Mouse (Mus musculus): ENCODE measurements at regions not wholly inside any gene's neighbourhood (a gene's known extent, or its start where the extent isn't known, plus 50 kb on each side); places are given as distances from the start of the nearest gene placed in this dataset.

DNA sequence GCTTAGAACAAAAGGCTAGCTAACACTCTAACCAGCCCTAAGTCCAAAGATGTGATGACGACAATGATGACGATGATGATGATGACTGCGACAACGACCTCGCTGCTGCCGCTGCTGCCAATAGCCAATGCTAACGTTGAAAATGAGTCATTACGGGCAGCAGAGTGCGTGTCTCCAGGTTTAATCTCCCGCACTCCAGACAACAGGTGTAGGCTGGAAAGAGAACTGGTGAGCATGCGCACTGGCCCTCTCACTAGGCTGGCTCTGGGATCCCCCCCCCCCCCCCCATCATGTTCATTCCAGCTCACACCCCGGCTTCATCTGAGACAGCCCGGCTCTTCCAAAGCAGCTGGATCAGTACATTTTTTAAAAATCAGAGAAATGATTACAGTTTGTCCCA, 138.4 kb downstream of the 9530068E07Rik start:
- Histone ChIP-seq H3K27ac (ENCODE audit: insufficient read depth, low read length) (no peak overlapping the region), H3K4me3 (ENCODE audit: low read depth, low read length) (no peak overlapping the region), H3K36me3 (ENCODE audit: control insufficient read depth, insufficient read depth, low read length, poor library complexity, severe bottlenecking) (no peaks in the 10 kb centered on the region), H3K4me1 (ENCODE audit: control insufficient read depth, insufficient read depth, low read length) (no peaks in the 10 kb centered on the region), H3K9me3 (replicated peaks; ENCODE audit: control insufficient read depth, insufficient read depth, low read length, poor library complexity, severe bottlenecking) (no peaks in the 10 kb centered on the region), H3K27me3 (ENCODE audit: control insufficient read depth, insufficient read depth, low read length, poor library complexity, severe bottlenecking) (no peaks in the 10 kb centered on the region), H3K9ac (ENCODE audit: low read depth, poor library complexity, severe bottlenecking) (no peak overlapping the region)
- TF ChIP-seq POLR2A (IDR thresholded peaks at IDR 0.05; ENCODE audit: insufficient read depth, low read length): no peak
- no peak for TF ChIP-seq EP300 (IDR thresholded peaks at IDR 0.05; ENCODE audit: insufficient read depth, low read depth, low read length)
- no peak for TF ChIP-seq CTCF (IDR thresholded peaks at IDR 0.05; ENCODE audit: low read depth, low read length)

DNA sequence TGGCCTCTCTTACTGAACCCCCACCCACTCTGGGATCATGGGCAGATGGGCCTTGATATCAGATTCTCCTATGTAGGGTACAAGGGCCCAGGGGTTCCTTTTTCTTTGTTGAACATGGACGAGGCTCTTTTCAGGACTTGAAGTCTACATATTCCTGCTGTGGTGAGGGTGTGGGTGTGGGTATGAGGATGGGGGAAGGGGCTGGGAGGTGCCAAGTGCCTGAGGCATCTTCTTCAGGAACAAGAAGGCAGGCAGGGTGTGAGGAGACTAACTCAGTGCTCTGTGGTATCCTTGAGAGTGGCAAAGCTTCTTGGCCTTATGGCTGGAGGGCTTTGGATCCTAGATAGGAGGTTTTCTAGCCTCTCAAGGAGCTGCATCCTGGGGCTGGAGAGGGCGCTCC, 140.0 kb downstream of the 9530068E07Rik start:
- no peak overlapping the region for H3K27ac ChIP-seq (ENCODE audit: insufficient read depth, low read length)
- H3K4me3 ChIP-seq (ENCODE audit: low read depth, low read length): no peak overlapping the region
- no peaks in the 10 kb centered on the region for H3K4me1 ChIP-seq (ENCODE audit: control insufficient read depth, insufficient read depth, low read length)
- H3K27me3 ChIP-seq (ENCODE audit: control insufficient read depth, insufficient read depth, low read length, poor library complexity, severe bottlenecking): no peaks in the 10 kb centered on the region
- no peaks in the 10 kb centered on the region for H3K9me3 ChIP-seq (replicated peaks; ENCODE audit: control insufficient read depth, insufficient read depth, low read length, poor library complexity, severe bottlenecking)
- TF ChIP-seq CTCF (IDR thresholded peaks at IDR 0.05; ENCODE audit: low read depth, low read length) (no peak), EP300 (IDR thresholded peaks at IDR 0.05; ENCODE audit: insufficient read depth, low read depth, low read length) (no peak), POLR2A (IDR thresholded peaks at IDR 0.05; ENCODE audit: insufficient read depth, low read length) (no peak)
- no peaks in the 10 kb centered on the region for H3K36me3 ChIP-seq (ENCODE audit: control insufficient read depth, insufficient read depth, low read length, poor library complexity, severe bottlenecking)
- no peak overlapping the region for H3K9ac ChIP-seq (ENCODE audit: low read depth, poor library complexity, severe bottlenecking)

DNA sequence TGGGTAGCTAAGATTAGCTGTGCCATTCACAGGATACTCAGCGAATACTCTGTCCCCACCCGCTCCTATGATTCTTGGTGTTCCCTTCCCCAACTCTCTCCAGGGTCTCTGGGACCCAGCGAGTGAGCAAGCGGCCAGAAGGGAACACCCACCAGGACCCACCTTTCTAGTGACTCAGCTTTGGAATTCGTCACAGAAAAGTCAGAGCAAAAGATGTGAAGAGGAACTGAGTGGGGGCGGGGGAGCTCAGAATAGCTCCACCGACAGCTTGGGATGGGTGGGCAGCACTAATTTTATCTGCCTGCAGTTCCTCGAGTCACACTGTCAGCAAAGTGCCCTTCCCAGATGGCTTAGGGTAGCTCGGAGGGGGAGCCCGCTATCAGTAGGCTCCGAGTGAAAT, 140.6 kb downstream of the 9530068E07Rik start:
- no peak overlapping the region for H3K27ac ChIP-seq (ENCODE audit: insufficient read depth, low read length)
- H3K36me3 ChIP-seq (ENCODE audit: control insufficient read depth, insufficient read depth, low read length, poor library complexity, severe bottlenecking): no peaks in the 10 kb centered on the region
- TF ChIP-seq EP300 (IDR thresholded peaks at IDR 0.05; ENCODE audit: insufficient read depth, low read depth, low read length) (no peak), CTCF (IDR thresholded peaks at IDR 0.05; ENCODE audit: low read depth, low read length) (no peak), POLR2A (IDR thresholded peaks at IDR 0.05; ENCODE audit: insufficient read depth, low read length) (no peak)
- H3K4me1 ChIP-seq (ENCODE audit: control insufficient read depth, insufficient read depth, low read length): no peaks in the 10 kb centered on the region
- no peak overlapping the region for H3K4me3 ChIP-seq (ENCODE audit: low read depth, low read length)
- no peaks in the 10 kb centered on the region for H3K27me3 ChIP-seq (ENCODE audit: control insufficient read depth, insufficient read depth, low read length, poor library complexity, severe bottlenecking)
- no peaks in the 10 kb centered on the region for H3K9me3 ChIP-seq (replicated peaks; ENCODE audit: control insufficient read depth, insufficient read depth, low read length, poor library complexity, severe bottlenecking)
- H3K9ac ChIP-seq (ENCODE audit: low read depth, poor library complexity, severe bottlenecking): no peak overlapping the region

DNA sequence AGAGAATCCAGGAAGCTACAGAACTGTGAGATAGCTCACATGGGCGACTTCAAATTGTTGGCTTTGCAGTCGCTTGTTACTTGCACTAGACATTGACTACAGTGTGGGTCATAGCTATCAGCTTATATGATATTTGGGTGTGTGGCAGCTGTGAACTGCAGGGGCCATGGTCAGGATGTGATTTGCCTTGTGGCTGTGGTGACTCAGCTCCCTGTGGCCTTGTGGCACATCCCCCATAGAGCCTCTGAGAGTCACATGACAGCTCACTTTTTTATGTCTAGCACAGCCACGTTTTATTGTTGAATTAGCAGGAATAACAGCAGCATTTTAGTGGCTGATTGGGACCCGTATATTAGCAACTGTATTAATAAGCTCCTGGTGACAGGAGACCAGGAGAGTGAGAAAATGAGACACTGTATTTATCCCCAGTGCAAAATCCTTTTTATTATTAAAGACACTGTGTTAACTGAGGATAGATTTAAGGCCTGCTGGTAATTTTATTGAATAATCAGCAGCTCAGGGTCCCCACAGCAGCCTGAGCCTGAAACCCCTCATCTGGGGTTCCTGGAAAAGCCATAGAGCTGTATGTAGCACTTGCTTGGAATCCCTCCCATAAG, 141.7 kb downstream of the 9530068E07Rik start:
- Histone ChIP-seq H3K9ac (ENCODE audit: low read depth, poor library complexity, severe bottlenecking) (no peak overlapping the region), H3K27ac (ENCODE audit: insufficient read depth, low read length) (no peak overlapping the region), H3K4me1 (ENCODE audit: control insufficient read depth, insufficient read depth, low read length) (no peaks in the 10 kb centered on the region), H3K9me3 (replicated peaks; ENCODE audit: control insufficient read depth, insufficient read depth, low read length, poor library complexity, severe bottlenecking) (no peaks in the 10 kb centered on the region), H3K4me3 (ENCODE audit: low read depth, low read length) (no peak overlapping the region), H3K27me3 (ENCODE audit: control insufficient read depth, insufficient read depth, low read length, poor library complexity, severe bottlenecking) (no peaks in the 10 kb centered on the region), H3K36me3 (ENCODE audit: control insufficient read depth, insufficient read depth, low read length, poor library complexity, severe bottlenecking) (no peaks in the 10 kb centered on the region)
- no peak for TF ChIP-seq POLR2A (IDR thresholded peaks at IDR 0.05; ENCODE audit: insufficient read depth, low read length)
- TF ChIP-seq CTCF (IDR thresholded peaks at IDR 0.05; ENCODE audit: low read depth, low read length): no peak
- no peak for TF ChIP-seq EP300 (IDR thresholded peaks at IDR 0.05; ENCODE audit: insufficient read depth, low read depth, low read length)

DNA sequence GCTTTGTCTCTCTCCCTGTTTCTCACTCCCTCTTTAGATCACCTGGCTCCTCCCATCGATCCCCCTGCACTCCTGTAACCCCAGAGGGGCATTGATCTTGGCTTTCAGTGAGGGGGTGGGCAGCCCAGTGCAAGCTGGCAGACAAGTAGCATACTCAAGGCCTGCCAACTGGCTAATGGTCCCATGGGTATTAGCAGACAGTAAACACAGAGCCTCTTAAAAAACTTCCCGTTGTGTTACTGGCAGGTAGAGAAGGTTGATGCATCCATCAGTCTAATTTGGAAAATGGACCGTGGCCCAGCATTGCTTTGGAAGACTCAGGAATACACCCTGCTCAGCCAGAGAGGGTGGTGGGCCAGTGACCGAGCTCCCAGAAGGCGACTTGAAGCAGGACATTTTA, 145.0 kb downstream of the 9530068E07Rik start:
- Histone ChIP-seq H3K9me3 (replicated peaks; ENCODE audit: control insufficient read depth, insufficient read depth, low read length, poor library complexity, severe bottlenecking) (no peaks in the 10 kb centered on the region), H3K4me1 (ENCODE audit: control insufficient read depth, insufficient read depth, low read length) (no peaks in the 10 kb centered on the region), H3K27me3 (ENCODE audit: control insufficient read depth, insufficient read depth, low read length, poor library complexity, severe bottlenecking) (no peaks in the 10 kb centered on the region), H3K36me3 (ENCODE audit: control insufficient read depth, insufficient read depth, low read length, poor library complexity, severe bottlenecking) (no peaks in the 10 kb centered on the region), H3K4me3 (ENCODE audit: low read depth, low read length) (no peak overlapping the region), H3K9ac (ENCODE audit: low read depth, poor library complexity, severe bottlenecking) (no peak overlapping the region), H3K27ac (ENCODE audit: insufficient read depth, low read length) (no peak overlapping the region)
- TF ChIP-seq EP300 (IDR thresholded peaks at IDR 0.05; ENCODE audit: insufficient read depth, low read depth, low read length): no peak
- TF ChIP-seq CTCF (IDR thresholded peaks at IDR 0.05; ENCODE audit: low read depth, low read length): no peak
- TF ChIP-seq POLR2A (IDR thresholded peaks at IDR 0.05; ENCODE audit: insufficient read depth, low read length): no peak

DNA sequence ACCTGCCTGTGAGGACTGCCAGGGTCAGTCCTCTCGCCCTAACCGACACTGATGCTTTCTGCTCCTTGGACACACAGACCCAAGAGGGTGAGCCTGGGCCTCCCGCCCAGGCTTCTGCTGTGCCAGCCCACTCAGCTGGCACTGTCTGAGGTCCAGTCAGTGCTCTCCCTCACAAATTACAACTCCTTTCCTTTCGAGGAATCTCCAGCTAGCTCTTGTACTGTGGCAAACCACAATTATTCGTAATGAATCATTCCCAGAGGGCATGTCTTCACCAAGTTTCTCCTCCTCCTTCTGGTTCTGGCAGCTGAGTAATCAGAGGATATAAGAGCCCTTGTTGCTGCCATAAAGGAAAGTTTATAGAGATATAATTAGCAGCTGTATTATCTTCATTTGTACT, 155.2 kb downstream of the 9530068E07Rik start:
- H3K4me3 ChIP-seq (ENCODE audit: low read depth, low read length): no peak overlapping the region
- H3K27ac ChIP-seq (ENCODE audit: insufficient read depth, low read length): no peak overlapping the region
- no peaks in the 10 kb centered on the region for H3K4me1 ChIP-seq (ENCODE audit: control insufficient read depth, insufficient read depth, low read length)
- no peaks in the 10 kb centered on the region for H3K27me3 ChIP-seq (ENCODE audit: control insufficient read depth, insufficient read depth, low read length, poor library complexity, severe bottlenecking)
- no peaks in the 10 kb centered on the region for H3K9me3 ChIP-seq (replicated peaks; ENCODE audit: control insufficient read depth, insufficient read depth, low read length, poor library complexity, severe bottlenecking)
- H3K36me3 ChIP-seq (ENCODE audit: control insufficient read depth, insufficient read depth, low read length, poor library complexity, severe bottlenecking): no peaks in the 10 kb centered on the region
- TF ChIP-seq EP300 (IDR thresholded peaks at IDR 0.05; ENCODE audit: insufficient read depth, low read depth, low read length) (no peak), POLR2A (IDR thresholded peaks at IDR 0.05; ENCODE audit: insufficient read depth, low read length) (no peak)
- H3K9ac ChIP-seq (ENCODE audit: low read depth, poor library complexity, severe bottlenecking): no peak overlapping the region
